Mouse (Mus musculus) neural tube, embryonic 12.5 days (tissue): ENCODE measurements at regions not wholly inside any gene's neighbourhood (a gene's known extent, or its start where the extent isn't known, plus 50 kb on each side); places are given as distances from the start of the nearest gene placed in this dataset.
A peak's percentile ranks its signal among the peaks of the same experiment; 100 is the strongest.

Experiments
- ATAC-seq: fragments of 200-750 bp; cut with Nextera tagmentation; 2 replicates; pipeline ENCODE4 v1.8.0; 2017; ENCODE audit warnings: low read depth, mild to moderate bottlenecking, moderate TSS enrichment, moderate library complexity; ENCODE audit not compliant: low FRiP score
- H3K27ac ChIP-seq: fragments of 300-500 bp; sonication (generic); 2 replicates; pipeline ENCODE4 v1.5.1; 2016
- H3K27me3 ChIP-seq: fragments of 300-500 bp; sonication (generic); replicated peaks from 2 replicates; pipeline ENCODE4 v1.6.1; 2016; ENCODE audit warnings: mild to moderate bottlenecking
- H3K36me3 ChIP-seq: fragments of 300-500 bp; sonication (generic); 2 replicates; pipeline ENCODE4 v1.6.1; 2016; ENCODE audit warnings: mild to moderate bottlenecking
- H3K4me1 ChIP-seq: fragments of 300-500 bp; sonication (generic); 2 replicates; pipeline ENCODE4 v1.6.1; 2016
- H3K4me2 ChIP-seq: fragments of 300-500 bp; sonication (generic); replicated peaks from 2 replicates; pipeline ENCODE4 v1.6.1; 2016; ENCODE audit warnings: mild to moderate bottlenecking
- H3K4me3 ChIP-seq: fragments of 300-500 bp; sonication (generic); 2 replicates; pipeline ENCODE4 v1.5.1; 2016
- H3K9ac ChIP-seq: fragments of 300-500 bp; sonication (generic); 2 replicates; pipeline ENCODE4 v1.6.1; 2016; ENCODE audit warnings: mild to moderate bottlenecking
- H3K9me3 ChIP-seq: fragments of 300-500 bp; sonication (generic); 2 replicates; pipeline ENCODE4 v1.6.1; 2016; ENCODE audit warnings: mild to moderate bottlenecking
- WGBS: fragments of 180-500 bp; shearing (Covaris S2); methylation state at CpG from one replicate; pipeline ENCODE4 v1.1.7; 2016; 5-methylcytosine and 5-hydroxymethylcytosine counted together

DNA sequence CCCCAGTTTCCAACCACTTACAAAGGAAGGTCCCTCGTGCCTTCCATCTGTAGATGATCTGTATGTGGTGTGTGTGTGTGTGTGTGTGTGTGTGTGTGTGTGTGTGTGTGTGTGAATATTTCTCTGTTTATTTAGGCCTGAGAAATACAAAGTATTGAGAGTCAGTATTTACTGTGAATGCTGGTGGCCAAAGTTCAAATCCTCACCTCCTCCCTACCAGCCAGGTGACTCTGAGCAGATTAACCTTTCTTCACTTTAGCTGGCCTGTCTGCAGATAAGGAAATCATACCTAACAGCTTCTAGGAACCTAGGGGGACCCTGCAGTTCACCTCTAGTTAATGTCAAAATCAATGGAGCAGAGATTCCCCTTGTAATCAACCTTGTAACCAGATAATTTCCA lies 100.9 kb upstream of the Tle3 start:
- Histone ChIP-seq H3K4me1 (peaks cover 11% of the 10 kb centered on the region; the same call in 1 of the 2 replicates), H3K4me2 (no peak overlapping the region), H3K9me3 (no peaks in the 10 kb centered on the region), H3K36me3 (no peaks in the 10 kb centered on the region), H3K27me3 (0 out of 2 replicates have a peak, but pooled peaks cover 3% of the 10 kb centered on the region), H3K27ac (no peak overlapping the region), H3K9ac (no peak overlapping the region), H3K4me3 (no peak overlapping the region)
- WGBS, result 95% methylated on average over 1 of the region's 1 CpGs
- no peak for ATAC-seq

GRCm38 (mm10) chr9:61271769-61272352 lies 100.3 kb upstream of the Tle3 start:
- Histone ChIP-seq H3K4me1 (peaks cover 11% of the 10 kb centered on the region; the same call in 1 of the 2 replicates), H3K27me3 (0 out of 2 replicates have a peak, but pooled peaks cover 3% of the 10 kb centered on the region), H3K9me3 (no peaks in the 10 kb centered on the region), H3K9ac (no peak overlapping the region), H3K36me3 (no peaks in the 10 kb centered on the region), H3K27ac (no peak overlapping the region), H3K4me2 (no peak overlapping the region), H3K4me3 (no peak overlapping the region)
- WGBS, result 80% methylated on average over 5 of the region's 5 CpGs
- no peak for ATAC-seq

DNA sequence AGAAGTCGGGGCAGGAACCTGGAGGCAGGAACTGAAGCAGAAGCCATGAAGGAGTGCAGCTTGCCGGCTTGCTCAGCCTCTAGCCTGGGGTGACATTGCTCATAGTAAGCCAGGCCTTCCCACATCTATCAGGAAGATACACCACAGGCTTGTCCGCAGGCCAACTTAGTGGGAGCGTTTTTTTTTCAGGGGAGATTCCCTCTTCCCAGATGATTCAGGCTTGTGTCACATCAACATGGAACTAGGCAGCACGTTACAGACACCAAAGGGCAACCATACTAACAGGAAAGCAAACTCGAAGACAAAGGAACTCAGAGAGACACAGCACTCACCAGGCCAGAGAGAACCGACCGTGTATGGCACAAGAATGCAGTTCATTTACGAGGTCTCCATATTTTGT lies 98.1 kb upstream of the Tle3 start:
- 0 out of 2 replicates have a peak, but pooled peaks cover 3% of the 10 kb centered on the region for H3K27me3 ChIP-seq
- no peaks in the 10 kb centered on the region for H3K36me3 ChIP-seq
- 82% methylated on average over 9 of the region's 9 CpGs for WGBS
- H3K4me3 ChIP-seq, result no peak overlapping the region
- no peak overlapping the region for H3K27ac ChIP-seq
- H3K9ac ChIP-seq, result no peak overlapping the region
- no peak for ATAC-seq
- no peaks in the 10 kb centered on the region for H3K9me3 ChIP-seq
- no peak overlapping the region for H3K4me2 ChIP-seq
- H3K4me1 ChIP-seq, result peaks cover 16% of the 10 kb centered on the region

DNA sequence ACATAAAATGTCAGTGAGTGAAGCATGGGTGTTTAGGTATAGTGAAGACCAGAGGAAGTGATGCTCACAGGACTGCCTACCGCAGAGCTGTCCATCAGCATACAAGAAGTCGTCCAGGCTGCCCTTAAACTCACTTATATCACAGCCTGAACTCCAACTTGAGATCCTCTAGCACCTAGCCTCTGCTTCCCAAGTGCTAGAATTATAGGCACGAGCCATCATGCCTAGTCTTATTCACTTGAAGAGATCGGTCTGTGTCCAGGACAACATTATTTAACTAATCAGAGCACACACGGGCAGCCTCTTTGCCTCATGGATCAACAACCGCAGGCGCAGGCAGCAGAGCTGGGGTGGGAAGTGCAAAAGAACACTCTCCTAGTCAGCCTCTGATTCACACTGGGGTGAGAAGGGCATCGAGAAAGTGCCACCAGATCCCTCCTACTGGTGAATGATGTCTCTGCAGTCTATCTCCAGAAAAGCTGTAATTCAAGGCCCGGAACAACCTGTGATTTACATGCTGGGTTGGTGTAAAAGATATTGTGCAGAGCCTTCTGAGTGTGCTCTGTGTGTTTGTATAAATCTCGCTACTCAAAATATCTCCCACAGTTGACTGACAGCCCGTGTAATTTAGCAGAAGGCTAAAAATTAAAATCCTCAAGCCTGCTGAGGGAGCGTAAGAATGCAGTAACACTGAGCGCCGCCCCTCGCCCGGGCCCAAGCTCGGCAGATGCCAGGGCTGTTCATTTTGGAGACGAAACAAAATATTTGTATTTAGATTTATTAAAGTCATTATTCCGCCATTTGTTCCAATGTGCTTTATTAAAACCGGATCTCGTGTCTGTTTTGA lies 94.6 kb upstream of the Tle3 start:
- Histone ChIP-seq H3K4me3 (no peak overlapping the region), H3K36me3 (no peaks in the 10 kb centered on the region), H3K9me3 (no peaks in the 10 kb centered on the region), H3K9ac (no peak overlapping the region), H3K27ac (no peak overlapping the region), H3K27me3 (peaks cover 23% of the 10 kb centered on the region; the same call in 1 of the 2 replicates), H3K4me2 (peak overlapping the region; percentile 48), H3K4me1 (peaks cover 32% of the 10 kb centered on the region)
- 8% methylated on average over 21 of the region's 21 CpGs for WGBS
- no peak for ATAC-seq

- Histone ChIP-seq H3K9me3 (no peaks in the 10 kb centered on the region), H3K4me3 (no peak overlapping the region), H3K27ac (no peak overlapping the region), H3K36me3 (no peaks in the 10 kb centered on the region), H3K9ac (no peak overlapping the region), H3K4me2 (peak overlapping the region; percentile 48), H3K27me3 (peaks cover 25% of the 10 kb centered on the region; the same call in 1 of the 2 replicates), H3K4me1 (peaks cover 32% of the 10 kb centered on the region)
- ATAC-seq, result no peak
- WGBS, result 12% methylated on average over 12 of the region's 12 CpGs
Measured at GRCm38 (mm10) chr9:61278216-61278758, 93.9 kb upstream of the Tle3 start.

GRCm38 (mm10) chr9:61279044-61279543 lies 93.1 kb upstream of the Tle3 start:
- no peak overlapping the region for H3K9ac ChIP-seq
- peaks cover 32% of the 10 kb centered on the region for H3K27me3 ChIP-seq
- H3K4me2 ChIP-seq, result peak overlapping the region; percentile 48
- H3K4me1 ChIP-seq, result peaks cover 32% of the 10 kb centered on the region
- peak; percentile 79 for ATAC-seq
- H3K9me3 ChIP-seq, result no peaks in the 10 kb centered on the region
- H3K27ac ChIP-seq, result 0 out of 2 replicates have a peak overlapping the region, but pooled peaks have one; percentile 7
- no peaks in the 10 kb centered on the region for H3K36me3 ChIP-seq
- WGBS, result 7% methylated on average over 9 of the region's 9 CpGs
- no peak overlapping the region for H3K4me3 ChIP-seq

GRCm38 (mm10) chr9:61280856-61281582 lies 91.1 kb upstream of the Tle3 start:
- ATAC-seq, result no peak
- Histone ChIP-seq H3K9me3 (0 out of 2 replicates have a peak, but pooled peaks cover under 1% of the 10 kb centered on the region), H3K4me3 (no peak overlapping the region), H3K9ac (no peak overlapping the region), H3K27me3 (peaks cover 37% of the 10 kb centered on the region), H3K36me3 (no peaks in the 10 kb centered on the region), H3K4me2 (no peak overlapping the region), H3K4me1 (peaks cover 32% of the 10 kb centered on the region), H3K27ac (no peak overlapping the region)
- WGBS, result 61% methylated on average over 12 of the region's 12 CpGs

- H3K9me3 ChIP-seq, result peaks cover 6% of the 10 kb centered on the region; the same call in 1 of the 2 replicates
- peaks cover 23% of the 10 kb centered on the region for H3K4me1 ChIP-seq
- 81% methylated on average over 5 of the region's 5 CpGs for WGBS
- H3K4me2 ChIP-seq, result no peak overlapping the region
- H3K4me3 ChIP-seq, result no peak overlapping the region
- H3K36me3 ChIP-seq, result no peaks in the 10 kb centered on the region
- no peak overlapping the region for H3K9ac ChIP-seq
- ATAC-seq, result no peak
- peaks cover 37% of the 10 kb centered on the region for H3K27me3 ChIP-seq
- no peak overlapping the region for H3K27ac ChIP-seq
Measured at GRCm38 (mm10) chr9:61283311-61283710, 88.9 kb upstream of the Tle3 start.

DNA sequence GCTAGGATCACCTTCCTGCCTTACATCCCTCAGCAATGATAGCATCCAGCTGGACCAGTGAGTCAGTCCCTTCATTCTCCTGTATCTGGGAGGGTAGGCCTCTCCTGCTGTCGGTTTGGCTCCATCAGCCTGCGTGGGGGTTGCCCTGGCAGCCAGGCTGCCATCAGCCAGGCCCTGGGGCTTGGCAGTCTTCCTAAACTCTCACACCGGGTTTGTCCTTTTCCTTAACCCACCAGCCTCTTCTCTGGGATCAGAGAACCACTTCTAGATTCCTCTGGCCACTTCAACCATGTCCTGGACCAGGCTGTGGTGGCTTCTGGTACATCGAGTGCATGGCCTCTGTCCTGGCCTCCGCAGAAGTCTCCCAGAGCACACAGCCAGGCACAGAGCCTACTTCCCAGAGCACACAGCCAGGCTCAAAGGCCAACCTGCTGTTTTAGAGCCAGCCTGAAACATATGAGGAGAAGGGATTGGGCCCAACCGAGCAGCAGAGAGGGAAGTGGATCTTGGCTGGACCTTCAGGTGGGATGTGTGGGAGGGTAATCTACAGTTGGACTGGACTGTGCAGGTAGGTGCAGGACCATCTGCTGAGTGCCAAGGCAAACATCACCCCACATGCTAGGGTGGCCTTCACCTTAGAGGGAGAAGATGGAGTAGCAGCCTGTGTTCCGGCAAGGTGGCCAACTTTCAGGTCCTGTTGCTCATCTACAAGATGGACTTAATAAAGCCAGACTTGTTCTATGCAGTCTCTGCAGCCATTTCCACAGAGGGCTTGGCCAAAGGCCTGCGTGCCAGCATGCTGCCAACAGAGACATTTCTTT lies 87.8 kb upstream of the Tle3 start:
- Histone ChIP-seq H3K27ac (no peak overlapping the region), H3K27me3 (peaks cover 37% of the 10 kb centered on the region), H3K4me1 (peaks cover 12% of the 10 kb centered on the region; the same call in 1 of the 2 replicates), H3K9ac (no peak overlapping the region), H3K36me3 (no peaks in the 10 kb centered on the region), H3K9me3 (peaks cover 6% of the 10 kb centered on the region; the same call in 1 of the 2 replicates), H3K4me3 (no peak overlapping the region), H3K4me2 (no peak overlapping the region)
- ATAC-seq, result no peak
- 90% methylated on average over 8 of the region's 8 CpGs for WGBS

- Histone ChIP-seq H3K27ac (no peak overlapping the region), H3K9ac (no peak overlapping the region), H3K9me3 (peaks cover 6% of the 10 kb centered on the region; the same call in 1 of the 2 replicates), H3K4me1 (no peaks in the 10 kb centered on the region), H3K27me3 (peaks cover 29% of the 10 kb centered on the region), H3K4me2 (no peak overlapping the region), H3K36me3 (no peaks in the 10 kb centered on the region), H3K4me3 (no peak overlapping the region)
- no peak for ATAC-seq
- 92% methylated on average over 4 of the region's 4 CpGs for WGBS
Measured at GRCm38 (mm10) chr9:61286561-61286960, 85.6 kb upstream of the Tle3 start.

- WGBS, result 63% methylated on average over 12 of the region's 12 CpGs
- ATAC-seq, result no peak
- H3K4me2 ChIP-seq, result no peak overlapping the region
Measured at GRCm38 (mm10) chr9:61289117-61289516, 83.0 kb upstream of the Tle3 start.

More at GRCm38 (mm10) chr9:61289117-61289516, 83.0 kb upstream of the Tle3 start:
- H3K4me1 ChIP-seq, result peaks cover 9% of the 10 kb centered on the region
- H3K36me3 ChIP-seq, result no peaks in the 10 kb centered on the region
- H3K27ac ChIP-seq, result no peak overlapping the region
- peaks cover 9% of the 10 kb centered on the region; the same call in 1 of the 2 replicates for H3K27me3 ChIP-seq
- H3K4me3 ChIP-seq, result no peak overlapping the region
- H3K9ac ChIP-seq, result no peak overlapping the region
- H3K9me3 ChIP-seq, result peaks cover 6% of the 10 kb centered on the region; the same call in 1 of the 2 replicates
